Mouse (Mus musculus) left cerebral cortex, adult 9 months (tissue): ENCODE data around the gene Chac1.
A peak's percentile ranks its signal among the peaks of the same experiment; 100 is the strongest.

Source experiments
- DNase-seq, 2 experiments: peaks; one replicate each; pipeline ENCODE4 v3.0.0; 2022; ENCODE audit warnings: low spot score in 2 of 2

The Chac1 gene

GRCm38 (mm10) chr2:119327942-119328526 lies 23.0 kb upstream of the Chac1 start:
- DNase-seq, result no peak

- DNase-seq, result no peak
These were observed 22.5 kb upstream of the Chac1 start for GRCm38 (mm10) chr2:119328546-119328945.

GRCm38 (mm10) chr2:119329123-119329817 lies 21.8 kb upstream of the Chac1 start:
- no peak for DNase-seq

- DNase-seq, result no peak
These were observed 20.2 kb upstream of the Chac1 start for GRCm38 (mm10) chr2:119330795-119331194.

GRCm38 (mm10) chr2:119332177-119332661 lies 18.8 kb upstream of the Chac1 start:
- no peak for DNase-seq

- DNase-seq, result no peak
These were observed 16.9 kb upstream of the Chac1 start for GRCm38 (mm10) chr2:119334135-119334534.

DNA sequence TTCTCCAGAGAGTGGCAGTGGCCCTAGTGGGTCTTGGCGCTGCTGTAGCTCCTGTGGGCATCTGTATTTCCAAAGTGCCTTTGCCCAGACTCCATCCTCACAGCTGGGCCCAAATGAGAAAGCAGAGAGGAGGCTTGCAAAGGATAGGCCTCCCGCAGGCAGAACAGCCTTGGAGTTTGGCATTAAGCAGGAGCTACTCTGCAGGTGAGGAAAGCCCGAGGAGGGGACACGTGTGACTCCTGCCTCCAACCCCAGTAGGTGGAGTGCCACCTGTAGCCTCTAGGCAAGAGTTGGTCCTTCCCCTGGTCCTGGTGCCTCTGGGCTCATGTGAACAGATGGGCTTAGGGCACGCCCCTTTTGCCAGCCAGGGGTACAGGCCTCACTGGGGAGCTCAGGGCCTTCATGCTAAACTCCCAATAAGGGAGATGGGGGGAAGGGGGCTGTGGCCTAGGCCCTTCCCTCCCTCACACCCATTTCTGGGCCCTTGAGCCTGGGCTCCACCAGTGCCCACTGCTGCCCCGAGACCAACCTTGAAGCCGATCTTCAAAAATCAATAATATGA lies 16.0 kb upstream of the Chac1 start:
- DNase-seq, result no peak

DNA sequence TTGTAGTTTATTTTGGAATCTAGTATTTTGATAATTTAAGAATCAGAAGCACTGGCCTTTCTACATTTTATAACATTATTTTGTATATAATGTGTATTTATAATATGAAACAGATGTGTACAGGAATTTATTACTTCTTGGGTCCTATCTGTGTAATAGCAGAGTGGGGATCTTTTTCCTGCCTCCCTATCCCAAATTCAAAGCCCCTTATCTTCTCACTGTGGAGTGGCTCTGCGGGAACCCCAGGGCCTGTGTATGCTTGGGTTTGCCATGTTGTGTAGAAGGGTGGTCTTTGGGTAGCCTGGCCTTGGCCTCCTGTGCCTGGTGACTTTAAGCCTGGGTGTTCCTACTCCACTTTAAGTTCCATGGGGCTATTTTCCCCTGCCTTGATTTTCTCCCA lies 15.5 kb upstream of the Chac1 start:
- DNase-seq, result no peak

- DNase-seq, result no peak
These were observed 15.0 kb upstream of the Chac1 start for GRCm38 (mm10) chr2:119336002-119336401.

GRCm38 (mm10) chr2:119336470-119336869 lies 14.6 kb upstream of the Chac1 start:
- DNase-seq, result no peak

DNA sequence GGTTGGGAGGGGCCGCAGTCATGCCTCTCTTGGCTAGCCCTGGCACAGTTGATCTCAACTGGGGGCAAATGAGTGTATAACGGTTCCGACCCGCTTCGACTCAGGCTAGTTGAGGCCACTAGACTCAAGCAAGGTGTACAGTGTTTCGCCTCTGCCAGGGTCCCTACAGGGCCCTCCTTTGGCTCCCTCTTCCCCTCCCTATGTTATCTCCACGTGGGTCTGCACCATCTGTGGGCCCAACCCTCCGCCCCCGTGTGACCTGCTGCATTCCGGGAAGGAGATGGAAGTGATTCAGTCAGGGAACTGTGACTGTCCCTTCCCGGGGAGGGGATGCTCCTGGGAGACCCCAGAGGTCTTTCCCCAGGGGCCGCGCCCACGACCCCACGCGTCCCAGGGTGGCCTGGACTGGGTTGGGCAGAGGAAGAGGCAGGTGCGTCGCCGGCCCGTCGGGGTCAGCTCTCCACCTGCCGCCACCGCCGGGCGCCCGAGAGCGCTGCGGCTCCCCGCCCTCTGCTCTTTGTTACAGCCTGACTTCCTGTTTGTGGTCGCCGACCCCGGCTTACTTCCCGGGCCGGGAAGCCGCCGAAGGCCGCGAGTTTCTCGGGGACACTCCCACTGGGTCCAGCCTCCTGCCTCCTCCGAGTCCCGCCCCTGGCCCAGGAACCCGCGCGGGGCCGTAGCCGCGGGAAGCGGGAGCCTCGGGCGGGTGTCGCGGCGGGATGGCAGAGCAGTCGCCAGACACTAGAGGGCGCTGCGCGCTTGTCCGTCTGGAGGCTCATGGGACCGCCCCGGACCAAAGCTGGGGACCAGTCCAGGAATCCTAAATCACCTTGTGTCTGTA lies 13.4 kb upstream of the Chac1 start:
- DNase-seq, result peak; percentile 47 to 80

DNA sequence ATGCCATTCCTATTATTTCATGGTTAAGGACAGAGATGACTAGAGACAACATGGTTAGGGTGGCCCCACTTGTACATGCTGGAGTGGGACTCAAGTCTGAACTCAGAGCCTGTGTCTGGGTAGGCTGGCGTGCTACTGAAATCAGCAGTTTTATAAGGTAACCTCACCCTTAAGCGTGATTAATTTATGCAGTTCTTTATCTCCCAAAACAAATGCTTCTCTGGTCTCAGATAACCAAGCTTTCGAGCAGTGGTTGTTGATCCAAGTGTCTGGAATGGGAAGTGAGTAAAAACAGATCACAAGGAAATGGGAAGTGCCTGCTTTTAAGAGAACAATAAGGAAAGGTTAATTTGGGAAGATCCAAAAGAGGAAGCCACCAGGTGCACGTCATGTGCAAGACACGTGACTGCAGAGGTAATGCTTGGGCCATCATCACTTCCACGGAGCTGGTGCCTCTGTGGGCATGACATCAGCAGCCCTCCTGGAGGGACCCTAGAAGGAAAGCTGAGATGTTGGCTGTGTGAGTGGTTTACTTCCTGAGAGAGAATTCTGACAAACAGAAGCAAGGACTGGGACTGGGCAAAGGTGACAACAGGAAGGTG lies 6.4 kb upstream of the Chac1 start:
- DNase-seq, result no peak

- DNase-seq, result no peak
These were observed 2.7 kb downstream of the Chac1 start for GRCm38 (mm10) chr2:119353707-119354106.

DNA sequence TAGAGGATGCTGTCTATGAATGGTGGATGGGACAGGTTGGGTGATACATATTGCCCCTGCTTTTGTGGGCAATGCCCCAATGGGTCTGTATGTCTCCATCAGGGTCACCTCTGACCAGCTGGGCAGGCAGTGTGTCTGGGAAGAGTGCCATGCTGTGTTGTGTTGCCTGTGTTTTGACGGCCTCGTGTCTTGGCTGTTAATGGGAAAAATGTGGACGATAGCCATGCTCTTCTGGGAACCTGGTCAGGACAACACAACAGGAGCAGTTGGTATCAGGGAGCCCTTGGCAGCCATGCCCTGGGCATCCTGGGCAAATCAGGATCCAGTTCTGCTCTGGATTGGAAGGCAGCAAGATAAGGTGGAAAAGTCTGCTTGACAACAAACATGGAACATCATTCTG lies 4.1 kb downstream of the Chac1 start:
- no peak for DNase-seq

DNA sequence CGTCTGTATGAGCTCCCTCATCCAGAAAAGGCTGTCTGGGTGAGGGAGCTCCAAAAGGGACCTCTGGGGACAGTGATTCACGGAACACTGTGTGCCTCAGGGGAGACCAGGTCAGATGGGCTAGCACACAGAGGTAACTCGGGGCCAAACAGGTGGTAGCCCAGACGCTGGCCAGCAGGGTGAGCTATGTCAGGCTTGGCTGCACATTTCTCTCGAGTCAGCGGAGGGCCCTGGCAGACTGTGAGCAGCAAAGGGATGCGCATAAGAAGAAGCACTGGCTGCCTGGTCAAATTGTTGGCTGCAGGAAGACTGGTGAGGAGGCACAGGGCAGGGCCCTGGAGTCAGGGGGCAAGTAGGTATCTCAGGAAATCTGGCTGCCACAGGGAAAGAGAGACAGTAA lies 4.6 kb downstream of the Chac1 start:
- DNase-seq, result no peak

- DNase-seq, result no peak
These were observed 5.3 kb downstream of the Chac1 start for GRCm38 (mm10) chr2:119356310-119356709.

GRCm38 (mm10) chr2:119356805-119357204 lies 5.8 kb downstream of the Chac1 start:
- no peak for DNase-seq

DNA sequence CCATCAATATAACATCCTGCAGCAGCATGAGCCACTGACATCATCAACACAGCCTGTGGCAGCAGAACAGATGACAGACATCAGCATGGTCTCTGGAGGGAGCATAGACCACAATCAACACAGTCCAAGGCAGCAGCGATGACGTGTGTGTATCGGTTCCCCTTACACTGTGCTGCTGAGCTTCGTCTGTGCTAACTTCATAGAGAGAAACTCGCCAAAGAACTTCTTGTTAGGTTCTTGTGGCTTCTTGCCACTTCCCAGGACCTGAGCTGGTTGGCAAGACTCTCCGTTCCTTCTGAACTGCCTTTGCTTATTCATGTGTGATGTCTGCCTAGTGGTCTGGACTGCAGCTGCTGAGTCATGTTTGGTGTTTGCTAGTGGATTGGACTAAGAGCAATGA lies 7.2 kb downstream of the Chac1 start:
- no peak for DNase-seq

- DNase-seq, result no peak
These were observed 8.8 kb downstream of the Chac1 start for GRCm38 (mm10) chr2:119359721-119360291.

GRCm38 (mm10) chr2:119364969-119365368 lies 13.9 kb downstream of the Chac1 start:
- no peak for DNase-seq

- no peak for DNase-seq
These were observed 16.3 kb downstream of the Chac1 start for GRCm38 (mm10) chr2:119367346-119367745.

GRCm38 (mm10) chr2:119370116-119370515 lies 19.1 kb downstream of the Chac1 start:
- DNase-seq, result no peak
